Mouse (Mus musculus): ENCODE results near the gene C9orf72.

DNA sequence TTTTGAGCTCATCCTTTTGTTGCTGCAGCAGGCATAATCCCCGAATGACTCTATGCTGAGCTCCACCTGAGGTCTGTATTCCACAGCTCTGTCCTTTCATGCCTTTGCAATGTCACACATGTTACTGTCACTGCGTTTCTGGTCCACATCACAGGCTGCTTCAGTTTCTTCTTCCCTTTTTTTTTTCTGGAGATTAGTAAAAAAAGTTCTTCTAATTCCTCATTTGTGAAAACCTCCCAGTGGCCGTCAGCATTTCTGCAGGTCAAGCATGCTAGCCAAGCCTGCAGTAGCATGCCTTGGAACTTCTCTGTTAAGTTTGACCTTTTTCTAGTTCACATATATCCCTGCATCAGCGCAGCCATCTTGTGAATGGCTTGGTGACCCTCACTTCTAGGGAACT is 4.1 kb downstream of the C9orf72 start:
- TF ChIP-seq POLR2A (IDR thresholded peaks at IDR 0.05; ENCODE audit: control insufficient read depth, low read depth, low read length) = no peak
- no peak for TF ChIP-seq CTCF (IDR thresholded peaks at IDR 0.05; ENCODE audit: control insufficient read depth, insufficient read depth, insufficient replicate concordance, low read depth, low read length)

Measured in testis, adult 2 months (tissue).